Mouse (Mus musculus) large intestine, adult 2 months (tissue): Measurements from ENCODE around the gene Nadk. TPM values are rescaled to one million over a fixed set of nuclear protein-coding genes. Genes with fewer than 3 reads are reported as not detected.
"Not testable (repeated sequence)": the region's sequence is repeated elsewhere in the genome, so short reads cannot be mapped to it uniquely, and the experiment has no call there.

Experiments
- DNase-seq: peaks from one replicate; pipeline ENCODE4 v3.0.0-alpha.2; 2012; ENCODE audit warnings: low read depth, low spot score
- WGBS: fragments of 180-500 bp; shearing (Covaris S2); methylation state at CpG from one replicate; pipeline ENCODE4 v1.1.7; 2018; 5-methylcytosine and 5-hydroxymethylcytosine counted together
- polyA plus RNA-seq: library from polyadenylated mRNA; depleted of rRNA; stranded (reverse); fragments of >200 nt; gene quantifications from 2 replicates; pipeline ENCODE4 v1.2.3, GENCODE M21; 2012

Nadk gene
- polyA plus RNA-seq, 1 experiment: 142 TPM

GRCm38 (mm10) chr4:155568632-155569370 lies 6.6 kb downstream of the Nadk start:
- no peak for DNase-seq
- WGBS: 57% methylated on average over 7 of the region's 7 CpGs

DNA sequence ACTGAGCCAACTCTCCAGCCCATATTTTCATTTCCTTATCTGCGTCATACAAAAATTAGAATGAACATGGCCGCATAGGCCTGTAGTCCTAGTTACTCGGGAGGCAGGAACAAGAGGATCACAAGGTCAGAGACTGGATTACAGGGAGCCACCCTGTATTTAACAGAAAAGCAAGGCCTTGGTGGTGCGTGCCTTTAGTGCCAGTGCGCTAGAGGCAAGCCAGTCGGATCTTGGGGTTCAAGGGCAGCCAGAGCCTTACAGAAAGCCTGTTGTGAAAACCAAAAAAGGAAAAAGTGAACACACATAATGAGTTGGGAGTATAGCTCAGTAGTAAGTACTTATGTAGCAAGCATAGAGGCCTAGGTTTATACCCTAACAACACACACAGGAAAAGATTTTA lies 7.6 kb downstream of the Nadk start:
- no peak for DNase-seq
- WGBS: 80% methylated on average over 6 of the region's 6 CpGs

DNA sequence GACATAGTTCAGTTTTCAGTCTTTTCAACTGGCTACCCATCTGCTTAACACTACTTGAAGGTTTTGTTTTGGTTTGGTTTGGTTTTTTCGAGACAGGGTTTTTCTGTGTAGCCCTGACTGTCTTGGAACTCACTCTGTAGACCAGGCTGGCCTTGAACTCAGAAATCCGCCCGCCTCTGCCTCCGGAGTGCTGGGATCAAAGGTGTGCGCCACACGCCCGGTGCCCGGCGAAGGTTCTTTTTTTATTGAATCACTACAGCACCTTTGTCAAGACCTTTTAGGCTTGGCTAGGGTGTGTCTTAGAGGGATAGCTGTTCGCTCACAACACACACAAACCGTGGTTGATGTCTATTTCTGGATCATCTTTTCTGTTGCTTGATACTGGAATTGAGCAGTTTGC lies 8.1 kb downstream of the Nadk start:
- 45% methylated on average over 11 of the region's 11 CpGs for WGBS
- not testable (repeated sequence) for DNase-seq

- 31% methylated on average over 2 of the region's 2 CpGs for WGBS
These were observed 9.3 kb downstream of the Nadk start for GRCm38 (mm10) chr4:155571442-155571841.

DNA sequence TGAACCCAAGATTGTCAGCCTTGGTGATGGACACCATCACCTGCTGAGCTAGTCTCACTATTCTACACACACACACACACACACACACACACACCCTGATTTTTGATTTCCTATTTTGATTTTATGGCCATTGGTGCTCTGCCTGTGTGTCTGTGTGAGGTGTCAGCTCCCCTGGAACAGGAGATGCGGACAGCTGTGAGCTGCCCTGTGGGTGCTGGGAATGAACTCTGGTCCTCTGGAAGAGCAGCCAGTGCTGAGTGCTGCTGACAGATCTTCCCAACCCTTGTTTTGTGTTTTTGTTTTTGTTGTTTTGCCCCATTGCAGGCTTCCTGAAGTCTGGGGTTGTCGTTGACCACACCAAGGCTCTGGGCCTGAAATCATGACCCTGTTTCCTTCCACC lies 11.0 kb downstream of the Nadk start:
- no peak for DNase-seq
- 77% methylated on average over 2 of the region's 2 CpGs for WGBS

More at GRCm38 (mm10) chr4:155571442-155571841, 9.3 kb downstream of the Nadk start:
- no peak for DNase-seq

DNA sequence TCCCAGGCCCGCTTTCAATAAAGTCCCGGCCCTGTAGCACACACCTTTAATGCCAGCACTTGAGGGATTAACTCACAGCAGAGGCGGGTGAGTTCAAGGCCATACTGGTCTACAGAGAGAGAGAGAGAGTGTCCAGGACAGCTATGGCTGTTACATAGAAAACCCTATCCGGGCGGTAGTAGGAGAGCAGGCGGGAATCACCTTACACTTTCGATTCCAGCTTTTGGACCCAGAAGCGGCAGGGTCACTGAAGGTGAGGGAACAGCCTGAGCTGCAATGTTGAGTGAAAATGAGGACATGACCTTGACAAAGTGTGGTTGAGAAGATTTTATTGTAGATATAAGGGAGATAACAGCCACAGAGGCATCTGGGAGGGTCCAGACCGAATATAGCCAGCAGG lies 11.7 kb downstream of the Nadk start:
- 51% methylated on average over 9 of the region's 9 CpGs for WGBS
- no peak for DNase-seq

GRCm38 (mm10) chr4:155574931-155575330 lies 12.8 kb downstream of the Nadk start:
- DNase-seq: no peak
- 67% methylated on average over 11 of the region's 11 CpGs for WGBS

DNA sequence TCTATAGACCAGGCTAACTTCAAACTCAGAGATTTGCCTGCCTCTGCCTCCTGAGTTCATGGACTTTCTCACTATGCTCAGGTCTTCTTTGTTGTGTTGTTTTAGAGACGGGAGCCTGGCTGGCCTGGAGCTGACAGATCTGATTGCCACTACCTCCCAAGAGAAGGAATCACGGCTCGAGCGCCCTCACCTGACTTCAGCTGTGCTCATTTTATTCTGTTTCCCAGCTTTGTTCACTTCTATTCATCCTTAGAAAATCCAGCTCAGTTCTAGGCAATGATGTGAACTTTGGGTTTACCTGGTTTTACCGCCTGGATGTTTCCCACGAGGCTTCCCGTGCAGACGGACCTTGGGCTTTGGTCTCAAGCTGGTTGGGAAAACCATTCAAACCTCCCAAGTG lies 13.3 kb downstream of the Nadk start:
- 85% methylated on average over 8 of the region's 8 CpGs for WGBS
- no peak for DNase-seq

- WGBS: 89% methylated on average over 9 of the region's 9 CpGs
These were observed 15.0 kb downstream of the Nadk start for GRCm38 (mm10) chr4:155577132-155577531.

GRCm38 (mm10) chr4:155577741-155578140 lies 15.6 kb downstream of the Nadk start:
- WGBS: 72% methylated on average over 5 of the region's 5 CpGs
- DNase-seq: no peak

More at GRCm38 (mm10) chr4:155577132-155577531, 15.0 kb downstream of the Nadk start:
- DNase-seq: no peak

- no peak for DNase-seq
- 73% methylated on average over 7 of the region's 7 CpGs for WGBS
These were observed 16.4 kb downstream of the Nadk start for GRCm38 (mm10) chr4:155578336-155579125.

DNA sequence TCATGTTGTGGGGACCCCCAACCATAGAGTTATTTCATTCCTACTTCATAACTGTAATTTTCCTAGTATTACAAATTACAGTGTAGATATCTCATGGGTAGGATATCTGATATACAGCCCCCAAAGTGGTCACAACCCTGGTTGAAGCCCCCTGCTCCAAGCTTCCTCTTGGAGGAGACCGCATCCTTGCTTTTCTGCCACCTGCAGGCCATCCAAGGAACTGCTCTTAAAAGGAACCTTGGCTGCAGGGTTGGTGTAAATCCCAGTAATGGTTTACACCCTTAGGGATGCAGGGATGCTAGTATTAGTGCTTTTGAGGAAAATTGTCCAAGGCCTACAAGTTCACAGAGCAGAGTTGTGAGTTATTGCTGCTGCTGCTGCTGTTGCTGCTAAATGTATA lies 18.2 kb downstream of the Nadk start:
- DNase-seq: no peak
- 29% methylated on average over 1 of the region's 1 CpGs for WGBS

- DNase-seq: peak; percentile 73
- 45% methylated on average over 6 of the region's 6 CpGs for WGBS
These were observed 20.2 kb downstream of the Nadk start for GRCm38 (mm10) chr4:155582279-155582905.

- 91% methylated on average over 5 of the region's 5 CpGs for WGBS
- no peak for DNase-seq
These were observed 27.2 kb downstream of the Nadk start for GRCm38 (mm10) chr4:155589356-155589755.

- no peak for DNase-seq
- 85% methylated on average over 7 of the region's 7 CpGs for WGBS
These were observed 29.0 kb downstream of the Nadk start for GRCm38 (mm10) chr4:155591012-155591719.

DNA sequence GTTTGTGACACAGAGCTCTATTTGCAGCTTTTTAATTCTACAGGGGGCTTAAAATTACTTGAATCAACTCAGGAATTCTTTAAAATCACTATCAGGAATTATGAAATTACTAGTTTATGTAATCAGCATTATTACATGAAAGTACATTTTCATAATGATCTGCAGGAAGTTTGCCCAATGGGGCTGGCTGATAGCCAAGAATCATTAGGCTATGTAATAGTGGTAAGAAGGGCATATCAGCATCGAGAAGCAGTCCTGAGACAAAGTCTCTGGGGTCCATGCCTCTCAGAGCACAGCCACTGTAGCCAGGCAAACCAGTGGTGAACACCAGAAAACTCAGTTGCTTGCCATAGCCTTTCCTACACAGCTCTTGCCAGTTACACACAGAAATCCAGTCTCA lies 31.6 kb downstream of the Nadk start:
- no peak for DNase-seq
- WGBS: 50% methylated on average over 1 of the region's 1 CpGs

GRCm38 (mm10) chr4:155595777-155596176 lies 33.6 kb downstream of the Nadk start:
- WGBS: 63% methylated on average over 3 of the region's 3 CpGs
- no peak for DNase-seq

- DNase-seq: no peak
- WGBS: 77% methylated on average over 5 of the region's 5 CpGs
These were observed 34.4 kb downstream of the Nadk start for GRCm38 (mm10) chr4:155596606-155597005.

- no peak for DNase-seq
- 16% methylated on average over 20 of the region's 20 CpGs for WGBS
These were observed 36.4 kb downstream of the Nadk start for GRCm38 (mm10) chr4:155598536-155598935.
